Mouse (Mus musculus) liver, embryonic 16.5 days (tissue): ENCODE data around the gene Aph1c. TPM values are rescaled to one million over a fixed set of nuclear protein-coding genes. Genes with fewer than 3 reads are reported as not detected.

Source experiments
- ATAC-seq: fragments of 200-750 bp; cut with Nextera tagmentation; 2 replicates; pipeline ENCODE4 v1.8.0; 2017; ENCODE audit warnings: low read depth, mild to moderate bottlenecking, moderate number of reproducible peaks, moderate library complexity
- H3K27ac ChIP-seq: fragments of 300-500 bp; sonication (generic); 2 replicates; pipeline ENCODE4 v1.5.1; 2014; ENCODE audit warnings: mild to moderate bottlenecking, low read length
- H3K27me3 ChIP-seq: fragments of 300-500 bp; sonication (generic); 2 replicates; pipeline ENCODE4 v1.6.1; 2014; ENCODE audit warnings: low read depth, low read length, mixed read lengths; ENCODE audit not compliant: control insufficient read depth, insufficient read depth
- H3K36me3 ChIP-seq: fragments of 300-500 bp; sonication (generic); 2 replicates; pipeline ENCODE4 v1.6.1; 2014; ENCODE audit warnings: mild to moderate bottlenecking; ENCODE audit not compliant: control insufficient read depth, insufficient read depth
- H3K4me1 ChIP-seq: fragments of 300-500 bp; sonication (generic); 2 replicates; pipeline ENCODE4 v1.6.1; 2014; ENCODE audit warnings: low read depth, low read length, mixed read lengths; ENCODE audit not compliant: control insufficient read depth
- H3K4me2 ChIP-seq: fragments of 300-500 bp; sonication (generic); 2 replicates; pipeline ENCODE4 v1.6.1; 2014; ENCODE audit warnings: low read depth, low read length, mixed read lengths
- H3K4me3 ChIP-seq: fragments of 300-500 bp; sonication (generic); 2 replicates; pipeline ENCODE4 v1.5.1; 2014; ENCODE audit warnings: low read depth, mild to moderate bottlenecking, low read length
- H3K9ac ChIP-seq: fragments of 300-500 bp; sonication (generic); 2 replicates; pipeline ENCODE4 v1.6.1; 2014; ENCODE audit warnings: low read depth, low read length
- H3K9me3 ChIP-seq: fragments of 300-500 bp; sonication (generic); replicated peaks from 2 replicates; pipeline ENCODE4 v1.6.1; 2016; ENCODE audit warnings: low read length; ENCODE audit not compliant: control insufficient read depth
- WGBS: fragments of 180-500 bp; shearing (Covaris S2); extraction: QIAGEN DNeasy Blood & Tissue Kit; methylation state at CpG from one replicate; pipeline ENCODE4 v1.1.7; 2014; ENCODE audit not compliant: insufficient replicate concordance; 5-methylcytosine and 5-hydroxymethylcytosine counted together
- polyA plus RNA-seq: library from polyadenylated mRNA; unstranded; fragments of >200 nt; fragmentation: Nextera tagmentation; extraction: Ambion mirVana; gene quantifications from 2 replicates; pipeline ENCODE4 v1.2.1, GENCODE M21; 2015

Aph1c gene
- polyA plus RNA-seq, result 3.8 and 4.0 TPM in 2 replicates

DNA sequence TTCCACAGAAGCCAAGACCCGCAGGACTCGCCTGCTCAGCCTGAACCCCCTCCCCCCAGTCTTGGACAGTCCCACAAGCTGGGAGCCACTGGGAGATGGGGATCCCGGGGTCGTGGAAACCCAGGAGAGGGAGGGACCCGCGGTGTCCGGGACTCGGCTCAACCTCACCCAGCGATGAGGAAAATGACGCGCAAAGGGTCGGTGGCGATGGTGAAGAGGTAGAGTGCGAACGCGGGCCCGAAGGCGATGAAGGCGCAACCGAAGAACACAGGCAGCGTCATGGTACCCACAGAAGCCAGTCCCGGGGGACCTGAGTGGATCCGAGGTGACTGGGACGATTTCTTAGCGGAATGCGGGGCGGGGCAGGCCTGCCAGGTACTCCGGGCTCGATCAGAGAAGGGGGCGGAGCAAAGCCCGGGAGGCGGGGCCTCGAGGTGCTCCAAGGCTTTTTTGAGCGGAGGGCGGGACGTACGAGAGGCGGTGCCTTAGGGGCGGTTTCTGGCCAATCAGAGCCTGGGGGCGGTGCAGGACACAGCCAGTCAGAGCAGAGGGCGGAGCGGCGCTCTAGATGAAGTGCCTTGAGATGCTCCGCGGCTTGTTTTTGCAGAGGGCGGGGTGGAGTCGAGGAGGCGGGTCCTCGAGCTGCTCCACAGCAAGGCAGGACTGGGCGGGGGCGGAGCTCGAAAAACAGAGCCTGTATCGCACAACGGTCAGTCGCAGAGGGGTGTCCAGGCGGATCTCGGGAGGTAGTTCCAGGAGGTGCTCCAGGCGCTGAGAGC lies at the start of gene Aph1c:
Gene Aph1c, minus strand, starts transcription at position 409 of the 779 bp plus-strand sequence.
- H3K36me3 ChIP-seq, result 0 out of 2 replicates have a peak, but pooled peaks cover 2% of the 10 kb centered on the region
- WGBS, result 1% methylated on average over 58 of the region's 58 CpGs
- H3K4me3 ChIP-seq, result peak within 1 kb of the TSS; percentile 66
- peak within 1 kb of the TSS; percentile 22; the same call in 1 of the 2 replicates for H3K27ac ChIP-seq
- peak within 1 kb of the TSS; percentile 100 for H3K4me2 ChIP-seq
- ATAC-seq, result peak; percentile 99
- no peaks in the 10 kb centered on the region for H3K9me3 ChIP-seq
- H3K27me3 ChIP-seq, result no peaks in the 10 kb centered on the region
- H3K9ac ChIP-seq, result peak within 1 kb of the TSS; percentile 61
- peaks cover 18% of the 10 kb centered on the region for H3K4me1 ChIP-seq

- no peaks in the 10 kb centered on the region for H3K27me3 ChIP-seq
- ATAC-seq, result no peak
- no peak overlapping the region for H3K9ac ChIP-seq
- H3K4me3 ChIP-seq, result no peak overlapping the region
- peaks cover 23% of the 10 kb centered on the region for H3K4me1 ChIP-seq
- H3K4me2 ChIP-seq, result no peak overlapping the region
- H3K36me3 ChIP-seq, result no peaks in the 10 kb centered on the region
- H3K9me3 ChIP-seq, result no peaks in the 10 kb centered on the region
- WGBS, result 40% methylated on average over 5 of the region's 5 CpGs
- H3K27ac ChIP-seq, result no peak overlapping the region
Observed at GRCm38 (mm10) chr9:66883500-66883899, 49.0 kb upstream of the Aph1c start.

GRCm38 (mm10) chr9:66882406-66882821 lies 47.9 kb upstream of the Aph1c start:
- Histone ChIP-seq H3K9ac (no peak overlapping the region), H3K27me3 (no peaks in the 10 kb centered on the region), H3K9me3 (no peaks in the 10 kb centered on the region), H3K36me3 (no peaks in the 10 kb centered on the region), H3K4me2 (no peak overlapping the region), H3K4me1 (peaks cover 22% of the 10 kb centered on the region), H3K4me3 (no peak overlapping the region), H3K27ac (no peak overlapping the region)
- WGBS, result 37% methylated on average over 8 of the region's 8 CpGs
- peak; percentile 46; the same call in 1 of the 2 replicates for ATAC-seq

GRCm38 (mm10) chr9:66881858-66882257 lies 47.3 kb upstream of the Aph1c start:
- no peaks in the 10 kb centered on the region for H3K36me3 ChIP-seq
- H3K9me3 ChIP-seq, result no peaks in the 10 kb centered on the region
- WGBS, result 63% methylated on average over 3 of the region's 3 CpGs
- H3K27ac ChIP-seq, result no peak overlapping the region
- ATAC-seq, result no peak
- H3K4me2 ChIP-seq, result no peak overlapping the region
- no peak overlapping the region for H3K9ac ChIP-seq
- H3K27me3 ChIP-seq, result no peaks in the 10 kb centered on the region
- no peak overlapping the region for H3K4me3 ChIP-seq
- peaks cover 16% of the 10 kb centered on the region for H3K4me1 ChIP-seq

DNA sequence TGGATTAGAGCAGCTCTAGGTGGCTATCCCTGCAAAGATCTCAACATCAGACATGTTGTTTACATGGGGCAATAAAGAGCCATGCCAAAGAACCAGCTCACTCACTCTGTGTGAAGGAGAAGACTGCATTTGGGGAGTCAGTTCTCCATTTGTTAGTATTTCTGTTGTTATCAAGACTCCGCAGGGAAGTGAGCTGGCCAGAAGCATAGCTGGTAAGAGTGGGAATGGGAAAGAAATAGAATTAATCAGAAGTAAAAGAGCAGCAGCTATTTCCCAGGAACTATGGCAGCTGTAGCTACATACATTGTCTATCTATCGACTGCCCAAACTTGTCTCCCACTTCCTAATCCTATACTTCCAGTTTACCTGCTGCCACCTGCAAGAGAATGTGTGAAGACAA lies 46.2 kb upstream of the Aph1c start:
- Histone ChIP-seq H3K9me3 (no peaks in the 10 kb centered on the region), H3K27ac (no peak overlapping the region), H3K36me3 (no peaks in the 10 kb centered on the region), H3K4me3 (no peak overlapping the region), H3K4me2 (no peak overlapping the region), H3K27me3 (no peaks in the 10 kb centered on the region), H3K9ac (no peak overlapping the region), H3K4me1 (peaks cover 7% of the 10 kb centered on the region)
- 79% methylated on average over 2 of the region's 2 CpGs for WGBS
- no peak for ATAC-seq

DNA sequence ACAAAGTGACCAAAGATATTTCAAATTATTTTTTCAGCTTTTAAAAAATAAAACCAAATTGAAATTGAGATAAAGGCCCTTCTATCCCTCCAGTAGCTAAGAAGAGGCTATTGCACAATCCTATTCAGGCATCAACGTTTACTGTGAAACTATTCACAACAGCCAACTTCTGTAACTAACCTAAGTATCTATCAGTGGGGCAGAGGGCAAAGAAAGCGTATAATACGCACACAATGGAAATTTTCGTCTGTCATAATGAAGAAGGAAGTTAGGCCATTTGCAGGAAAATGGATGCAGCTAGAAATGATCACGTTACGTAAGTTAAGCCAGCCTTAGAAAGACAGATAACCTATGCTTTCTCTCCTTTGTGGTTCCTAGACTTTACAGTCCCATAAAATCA lies 45.0 kb upstream of the Aph1c start:
- Histone ChIP-seq H3K9me3 (no peaks in the 10 kb centered on the region), H3K4me1 (peaks cover 7% of the 10 kb centered on the region), H3K36me3 (no peaks in the 10 kb centered on the region), H3K9ac (no peak overlapping the region), H3K4me2 (no peak overlapping the region), H3K27ac (no peak overlapping the region), H3K27me3 (no peaks in the 10 kb centered on the region), H3K4me3 (no peak overlapping the region)
- 70% methylated on average over 6 of the region's 6 CpGs for WGBS
- ATAC-seq, result no peak

GRCm38 (mm10) chr9:66878899-66879298 lies 44.4 kb upstream of the Aph1c start:
- Histone ChIP-seq H3K27ac (no peak overlapping the region), H3K9ac (no peak overlapping the region), H3K36me3 (no peaks in the 10 kb centered on the region), H3K4me2 (no peak overlapping the region), H3K4me1 (peaks cover 7% of the 10 kb centered on the region), H3K4me3 (no peak overlapping the region), H3K9me3 (no peaks in the 10 kb centered on the region), H3K27me3 (no peaks in the 10 kb centered on the region)
- WGBS, result 82% methylated on average over 3 of the region's 3 CpGs
- no peak for ATAC-seq

DNA sequence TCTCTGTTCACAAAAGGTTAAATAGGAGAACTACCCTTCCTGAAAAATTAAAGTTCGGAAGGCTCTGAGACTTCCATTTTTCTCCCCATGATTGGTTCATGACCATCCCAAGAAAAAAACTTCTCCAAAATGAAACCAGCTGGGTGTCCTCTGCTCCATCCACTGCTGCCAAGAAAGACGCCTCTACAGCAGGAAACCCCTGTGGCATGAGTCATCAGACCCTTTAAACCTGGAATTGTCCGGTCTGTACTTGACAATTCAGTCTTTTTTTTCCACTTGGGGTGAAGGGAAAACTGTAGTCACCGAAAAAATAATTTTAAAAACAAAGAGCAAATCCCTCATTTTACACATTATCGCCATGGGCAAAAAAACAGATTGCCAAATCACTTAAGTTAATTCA lies 42.1 kb upstream of the Aph1c start:
- H3K36me3 ChIP-seq, result no peaks in the 10 kb centered on the region
- WGBS, result 79% methylated on average over 5 of the region's 5 CpGs
- no peaks in the 10 kb centered on the region for H3K9me3 ChIP-seq
- H3K4me3 ChIP-seq, result no peak overlapping the region
- no peak overlapping the region for H3K9ac ChIP-seq
- H3K27ac ChIP-seq, result no peak overlapping the region
- no peaks in the 10 kb centered on the region; the same call in 1 of the 2 replicates for H3K4me1 ChIP-seq
- no peak for ATAC-seq
- H3K27me3 ChIP-seq, result no peaks in the 10 kb centered on the region
- no peak overlapping the region for H3K4me2 ChIP-seq

GRCm38 (mm10) chr9:66874297-66874696 lies 39.8 kb upstream of the Aph1c start:
- no peaks in the 10 kb centered on the region for H3K27me3 ChIP-seq
- no peaks in the 10 kb centered on the region for H3K9me3 ChIP-seq
- H3K4me3 ChIP-seq, result no peak overlapping the region
- H3K27ac ChIP-seq, result no peak overlapping the region
- no peak overlapping the region for H3K9ac ChIP-seq
- no peak overlapping the region for H3K4me2 ChIP-seq
- ATAC-seq, result no peak
- no peaks in the 10 kb centered on the region for H3K36me3 ChIP-seq
- WGBS, result 92% methylated on average over 5 of the region's 5 CpGs
- H3K4me1 ChIP-seq, result no peaks in the 10 kb centered on the region; the same call in 1 of the 2 replicates
